Mouse (Mus musculus) bone marrow macrophage, adult 2 months (primary cell): ENCODE data around the gene Sun2.

Experiments used
- CTCF ChIP-seq: IDR thresholded peaks from 2 replicates; pipeline ENCODE4 v1.5.1; 2012; ENCODE audit warnings: low read depth, mild to moderate bottlenecking, low read length, moderate library complexity
- POLR2A ChIP-seq: IDR thresholded peaks from 2 replicates; pipeline ENCODE4 v1.6.1; 2012; ENCODE audit warnings: mild to moderate bottlenecking, low read depth, low read length, borderline replicate concordance

DNA sequence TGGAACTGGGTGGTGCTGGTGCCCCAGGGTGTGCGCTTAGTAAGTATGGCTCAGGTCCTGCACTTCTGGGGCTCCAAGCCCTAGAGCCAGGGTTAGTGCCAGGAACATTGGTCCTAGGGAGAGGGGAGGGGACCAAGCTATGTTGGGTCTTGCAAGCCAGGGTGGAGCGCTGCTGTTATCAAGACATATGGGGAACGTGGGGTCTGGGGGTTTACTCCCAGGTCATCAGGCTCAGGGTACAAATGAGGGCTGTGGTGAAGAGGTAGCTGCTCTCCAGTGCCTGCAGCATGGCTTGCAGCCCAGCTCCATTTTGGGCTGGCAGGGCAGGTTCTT lies 11.1 kb upstream of the Sun2 start:
- TF ChIP-seq POLR2A (no peak), CTCF (no peak)
